Mouse (Mus musculus): ENCODE data around the gene Gla. TPM values are rescaled to one million over a fixed set of nuclear protein-coding genes. Genes with fewer than 3 reads are reported as not detected.

Gene Gla
- polyA plus RNA-seq, 1 experiment from 2014 or later: 4.2 TPM

GRCm38 (mm10) chrX:134586447-134586846 lies 14.5 kb downstream of the Gla start:
- Histone ChIP-seq H3K4me1 (no peaks in the 10 kb centered on the region), H3K36me3 (peaks cover 8% of the 10 kb centered on the region; the same call in 1 of the 2 replicates), H3K9me3 (no peaks in the 10 kb centered on the region), H3K27ac (0 out of 2 replicates have a peak overlapping the region, but pooled peaks have one; percentile 90), H3K27me3 (no peaks in the 10 kb centered on the region; the same call in 1 of the 2 replicates), H3K9ac (peak overlapping the region; percentile 40; the same call in 1 of the 2 replicates), H3K4me2 (peak overlapping the region; percentile 44), H3K4me3 (peak overlapping the region; percentile 48)
- no peak for ATAC-seq (ENCODE audit: insufficient number of reproducible peaks, low FRiP score, low TSS enrichment, low read depth)
- 46% methylated on average over 8 of the region's 8 CpGs for WGBS

GRCm38 (mm10) chrX:134585103-134586002 lies 15.6 kb downstream of the Gla start, which contains the start of gene Rpl36a:
TSS of gene Rpl36a (plus strand) at chrX:134585654.
- peak within 1 kb of the TSS; percentile 40 for H3K9ac ChIP-seq
- peaks cover 8% of the 10 kb centered on the region; the same call in 1 of the 2 replicates for H3K36me3 ChIP-seq
- no peaks in the 10 kb centered on the region; the same call in 1 of the 2 replicates for H3K27me3 ChIP-seq
- H3K4me1 ChIP-seq: no peaks in the 10 kb centered on the region
- no peaks in the 10 kb centered on the region for H3K9me3 ChIP-seq
- H3K4me2 ChIP-seq: peak within 1 kb of the TSS; percentile 44
- H3K4me3 ChIP-seq: peak within 1 kb of the TSS; percentile 48
- ATAC-seq (ENCODE audit: insufficient number of reproducible peaks, low FRiP score, low TSS enrichment, low read depth): peak; percentile 94
- H3K27ac ChIP-seq: peak within 1 kb of the TSS; percentile 90
- WGBS: 15% methylated on average over 45 of the region's 45 CpGs

GRCm38 (mm10) chrX:134582888-134583669 lies 17.8 kb downstream of the Gla start, which contains the start of gene Btk:
TSS of gene Btk (minus strand) at chrX:134583570.
- Histone ChIP-seq H3K9me3 (no peaks in the 10 kb centered on the region), H3K36me3 (no peaks in the 10 kb centered on the region), H3K4me3 (no peak within 1 kb of the TSS), H3K27me3 (no peaks in the 10 kb centered on the region; the same call in 1 of the 2 replicates), H3K4me2 (no peak within 1 kb of the TSS), H3K27ac (no peak within 1 kb of the TSS), H3K4me1 (no peaks in the 10 kb centered on the region), H3K9ac (no peak within 1 kb of the TSS)
- 81% methylated on average over 11 of the region's 11 CpGs for WGBS
- ATAC-seq (ENCODE audit: insufficient number of reproducible peaks, low FRiP score, low TSS enrichment, low read depth): no peak

GRCm38 (mm10) chrX:134582270-134582669 lies 18.7 kb downstream of the Gla start:
- no peak overlapping the region for H3K27ac ChIP-seq
- no peak for ATAC-seq (ENCODE audit: insufficient number of reproducible peaks, low FRiP score, low TSS enrichment, low read depth)
- H3K36me3 ChIP-seq: no peaks in the 10 kb centered on the region
- no peak overlapping the region for H3K4me3 ChIP-seq
- no peak overlapping the region for H3K4me2 ChIP-seq
- no peaks in the 10 kb centered on the region; the same call in 1 of the 2 replicates for H3K27me3 ChIP-seq
- WGBS: 79% methylated on average over 11 of the region's 11 CpGs
- no peaks in the 10 kb centered on the region for H3K4me1 ChIP-seq
- no peak overlapping the region for H3K9ac ChIP-seq
- no peaks in the 10 kb centered on the region for H3K9me3 ChIP-seq

- Histone ChIP-seq H3K4me2 (no peak overlapping the region), H3K27me3 (no peaks in the 10 kb centered on the region; the same call in 1 of the 2 replicates), H3K9me3 (no peaks in the 10 kb centered on the region), H3K36me3 (no peaks in the 10 kb centered on the region), H3K4me3 (no peak overlapping the region), H3K4me1 (no peaks in the 10 kb centered on the region), H3K9ac (no peak overlapping the region), H3K27ac (no peak overlapping the region)
- ATAC-seq (ENCODE audit: insufficient number of reproducible peaks, low FRiP score, low TSS enrichment, low read depth): no peak
- 82% methylated on average over 14 of the region's 14 CpGs for WGBS
Measured at GRCm38 (mm10) chrX:134580528-134581305, 20.2 kb downstream of the Gla start.

- H3K27me3 ChIP-seq: no peaks in the 10 kb centered on the region; the same call in 1 of the 2 replicates
- H3K9me3 ChIP-seq: no peaks in the 10 kb centered on the region
- H3K4me3 ChIP-seq: no peak overlapping the region
- H3K9ac ChIP-seq: no peak overlapping the region
- H3K27ac ChIP-seq: no peak overlapping the region
- no peaks in the 10 kb centered on the region for H3K4me1 ChIP-seq
- no peaks in the 10 kb centered on the region for H3K36me3 ChIP-seq
- ATAC-seq (ENCODE audit: insufficient number of reproducible peaks, low FRiP score, low TSS enrichment, low read depth): no peak
- H3K4me2 ChIP-seq: no peak overlapping the region
- WGBS: 76% methylated on average over 4 of the region's 4 CpGs
Measured at GRCm38 (mm10) chrX:134577896-134578295, 23.0 kb downstream of the Gla start.

GRCm38 (mm10) chrX:134566536-134567222 lies 34.2 kb downstream of the Gla start:
- Histone ChIP-seq H3K4me1 (no peaks in the 10 kb centered on the region), H3K27me3 (no peaks in the 10 kb centered on the region; the same call in 1 of the 2 replicates), H3K4me2 (no peak overlapping the region), H3K27ac (no peak overlapping the region), H3K9ac (no peak overlapping the region), H3K4me3 (no peak overlapping the region), H3K36me3 (no peaks in the 10 kb centered on the region), H3K9me3 (no peaks in the 10 kb centered on the region)
- ATAC-seq (ENCODE audit: insufficient number of reproducible peaks, low FRiP score, low TSS enrichment, low read depth): no peak
- WGBS: 81% methylated on average over 8 of the region's 8 CpGs

- Histone ChIP-seq H3K4me2 (no peak overlapping the region), H3K27ac (no peak overlapping the region), H3K27me3 (no peaks in the 10 kb centered on the region), H3K4me1 (no peaks in the 10 kb centered on the region), H3K9me3 (no peaks in the 10 kb centered on the region), H3K4me3 (no peak overlapping the region), H3K36me3 (no peaks in the 10 kb centered on the region), H3K9ac (no peak overlapping the region)
- ATAC-seq (ENCODE audit: insufficient number of reproducible peaks, low FRiP score, low TSS enrichment, low read depth): no peak
- WGBS: 84% methylated on average over 4 of the region's 4 CpGs
Measured at GRCm38 (mm10) chrX:134564326-134564725, 36.6 kb downstream of the Gla start.

- Histone ChIP-seq H3K9me3 (no peaks in the 10 kb centered on the region), H3K4me2 (no peak overlapping the region), H3K4me3 (no peak overlapping the region), H3K9ac (no peak overlapping the region), H3K27ac (no peak overlapping the region), H3K27me3 (no peaks in the 10 kb centered on the region), H3K4me1 (no peaks in the 10 kb centered on the region), H3K36me3 (no peaks in the 10 kb centered on the region)
- no peak for ATAC-seq (ENCODE audit: insufficient number of reproducible peaks, low FRiP score, low TSS enrichment, low read depth)
- 74% methylated on average over 6 of the region's 6 CpGs for WGBS
Measured at GRCm38 (mm10) chrX:134554425-134554824, 46.5 kb downstream of the Gla start.

- no peaks in the 10 kb centered on the region for H3K27me3 ChIP-seq
- H3K9ac ChIP-seq: no peak overlapping the region
- no peaks in the 10 kb centered on the region for H3K36me3 ChIP-seq
- H3K27ac ChIP-seq: no peak overlapping the region
- WGBS: 89% methylated on average over 4 of the region's 4 CpGs
- H3K4me1 ChIP-seq: no peaks in the 10 kb centered on the region
- ATAC-seq (ENCODE audit: insufficient number of reproducible peaks, low FRiP score, low TSS enrichment, low read depth): no peak
- H3K9me3 ChIP-seq: no peaks in the 10 kb centered on the region
- H3K4me2 ChIP-seq: no peak overlapping the region
- H3K4me3 ChIP-seq: no peak overlapping the region
Measured at GRCm38 (mm10) chrX:134553326-134553725, 47.6 kb downstream of the Gla start.

GRCm38 (mm10) chrX:134550903-134551302 lies 50.0 kb downstream of the Gla start:
- H3K36me3 ChIP-seq: no peaks in the 10 kb centered on the region
- no peak overlapping the region for H3K4me2 ChIP-seq
- no peak for ATAC-seq (ENCODE audit: insufficient number of reproducible peaks, low FRiP score, low TSS enrichment, low read depth)
- H3K9me3 ChIP-seq: no peaks in the 10 kb centered on the region
- no peak overlapping the region for H3K27ac ChIP-seq
- H3K9ac ChIP-seq: no peak overlapping the region
- H3K4me3 ChIP-seq: no peak overlapping the region
- H3K4me1 ChIP-seq: no peaks in the 10 kb centered on the region
- 18% methylated on average over 5 of the region's 5 CpGs for WGBS
- no peaks in the 10 kb centered on the region for H3K27me3 ChIP-seq

Measured in limb, embryonic 15.5 days (tissue).